Mouse (Mus musculus) telencephalon, adult 2 months (tissue): ENCODE measurements at regions not wholly inside any gene's neighbourhood (a gene's known extent, or its start where the extent isn't known, plus 50 kb on each side); places are given as distances from the start of the nearest gene placed in this dataset.
"Not testable (repeated sequence)": the region's sequence is repeated elsewhere in the genome, so short reads cannot be mapped to it uniquely, and the experiment has no call there.

Experiments
- DNase-seq: peaks from one replicate; pipeline ENCODE4 v3.0.0-alpha.2; 2011; ENCODE audit warnings: low read depth, low spot score

DNA sequence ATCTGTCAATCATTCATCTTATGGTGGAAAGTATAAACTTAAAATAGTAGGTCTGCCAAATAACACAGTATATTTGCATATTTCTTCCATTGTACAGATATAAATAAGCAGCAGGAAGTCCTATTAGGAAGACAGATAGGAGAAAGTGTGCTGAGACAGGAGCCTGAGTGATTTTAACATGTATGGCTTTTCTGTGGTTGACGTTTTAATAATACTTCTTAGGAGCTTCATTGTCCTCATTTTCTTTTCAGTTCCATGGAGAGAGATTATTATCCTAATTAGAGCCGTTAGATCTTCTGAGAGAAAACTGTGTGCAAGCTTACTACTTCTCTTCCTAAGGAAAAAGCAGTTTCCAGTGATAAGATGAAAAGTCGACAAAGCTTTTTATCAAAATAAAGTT lies 830.3 kb upstream of the Atxn7l3b start:
- DNase-seq, result no peak

DNA sequence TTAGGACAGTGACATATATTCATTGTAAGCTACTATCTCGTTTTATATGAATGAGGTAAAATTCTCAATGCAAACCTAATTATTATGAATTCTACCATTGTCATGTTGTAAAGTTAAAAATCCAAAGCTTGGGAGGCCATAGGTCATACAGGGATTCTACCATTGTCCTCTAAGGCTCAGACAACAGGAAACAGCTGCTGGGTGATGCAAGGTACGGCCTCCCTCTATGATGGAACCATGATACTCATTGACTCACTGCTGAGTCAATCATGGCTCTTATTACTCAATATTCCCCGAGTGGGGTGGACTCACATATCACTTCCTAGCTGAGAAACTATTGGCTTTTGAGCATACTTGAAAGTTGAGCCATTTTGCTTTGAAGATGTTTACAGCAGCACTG lies 807.4 kb upstream of the Atxn7l3b start:
- no peak for DNase-seq

DNA sequence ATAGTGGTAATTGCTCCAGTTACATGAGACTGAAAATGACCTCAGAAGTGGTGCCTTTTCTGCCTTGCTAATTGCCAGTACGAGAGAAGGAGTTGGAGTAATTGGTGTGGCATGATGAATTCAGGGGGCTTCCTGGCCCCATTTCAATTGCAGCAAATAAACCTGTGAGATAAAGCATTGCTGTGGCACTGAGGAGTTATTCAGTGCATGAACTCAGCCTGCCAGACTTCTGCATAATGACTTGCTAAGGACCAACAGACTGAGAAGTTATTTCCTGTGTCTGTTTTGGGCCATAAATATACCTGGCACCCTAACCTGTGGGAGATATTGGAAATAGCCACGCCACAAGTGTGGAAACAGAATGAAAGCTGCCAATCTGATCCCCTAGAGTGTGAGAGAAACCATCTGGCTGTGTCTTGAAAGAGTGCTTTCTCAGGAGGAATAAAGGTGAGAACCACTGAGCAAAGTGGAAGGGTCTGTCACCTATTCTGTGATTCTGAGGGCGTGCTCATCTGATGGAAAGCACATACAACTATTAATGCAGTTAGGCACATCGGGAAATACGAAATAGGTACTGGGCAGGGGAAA lies 776.4 kb upstream of the Atxn7l3b start:
- no peak for DNase-seq

DNA sequence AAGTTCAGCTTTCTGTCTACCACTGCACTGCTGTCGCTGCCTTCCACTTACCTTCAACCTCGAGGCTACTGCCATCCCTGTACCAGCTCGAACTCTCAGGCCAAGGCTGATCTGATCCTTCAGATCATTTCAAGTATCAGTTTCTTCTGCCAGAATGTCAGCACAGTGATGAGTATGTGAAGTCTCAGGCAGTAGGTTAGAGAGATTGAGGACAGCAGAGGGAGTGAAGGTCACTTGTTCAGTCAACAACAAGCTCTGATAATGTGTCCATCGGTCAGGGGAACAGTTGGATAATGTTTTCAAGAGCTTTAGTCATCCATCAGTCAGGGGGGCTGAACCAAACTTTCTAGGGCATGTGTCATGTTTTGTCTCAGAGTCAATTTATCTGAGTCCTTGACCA lies 741.8 kb upstream of the Atxn7l3b start:
- DNase-seq, result not testable (repeated sequence)

DNA sequence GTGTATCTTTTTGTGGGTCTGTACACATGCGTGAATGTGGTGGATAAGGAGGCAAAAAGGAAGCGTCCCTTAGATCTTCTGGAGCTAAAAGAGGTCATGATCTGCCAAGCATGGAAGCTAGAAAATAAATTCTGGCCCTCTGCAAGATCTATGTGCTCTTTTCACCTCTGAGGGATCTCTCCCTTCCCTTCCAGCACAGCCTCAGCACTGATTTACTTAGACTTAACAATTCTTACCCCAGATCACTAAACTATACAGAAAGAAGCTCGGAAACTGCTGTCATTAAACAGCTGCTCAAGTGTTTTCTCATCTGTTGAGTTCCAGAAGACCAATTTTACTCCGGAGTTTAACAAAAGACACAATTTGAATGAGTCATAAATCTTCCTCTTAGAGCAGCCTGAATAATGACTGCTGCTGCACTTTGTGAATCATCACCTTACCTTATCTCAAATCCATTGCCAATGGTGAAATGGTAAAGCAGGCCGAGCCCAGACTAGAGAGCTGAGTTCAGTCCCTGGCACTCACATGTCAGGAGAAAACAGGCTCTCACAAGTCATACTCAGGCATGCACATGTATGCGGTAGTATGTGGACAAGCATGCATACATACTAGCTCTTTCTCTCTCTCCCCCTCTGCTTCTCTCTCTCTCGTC lies 724.1 kb upstream of the Atxn7l3b start:
- peak; percentile 9 for DNase-seq

DNA sequence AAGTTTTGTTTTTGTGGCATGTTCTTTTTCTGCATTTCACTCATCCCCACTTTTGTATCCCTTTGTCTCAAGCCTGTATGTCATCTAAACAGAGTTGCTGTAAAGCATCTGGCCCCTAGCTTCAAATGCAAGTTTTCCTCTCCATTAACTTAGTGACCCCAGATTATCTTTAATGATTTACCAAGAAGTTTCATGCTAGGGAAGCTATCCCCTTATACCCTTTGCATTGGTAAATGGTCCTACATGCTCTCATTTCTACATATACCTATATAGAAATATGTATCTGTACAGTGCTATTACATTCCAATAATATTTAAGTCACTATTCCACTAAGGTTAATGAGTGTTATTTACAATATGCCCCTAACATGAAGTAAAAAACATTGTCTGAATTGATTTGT lies 723.3 kb upstream of the Atxn7l3b start:
- DNase-seq, result no peak

DNA sequence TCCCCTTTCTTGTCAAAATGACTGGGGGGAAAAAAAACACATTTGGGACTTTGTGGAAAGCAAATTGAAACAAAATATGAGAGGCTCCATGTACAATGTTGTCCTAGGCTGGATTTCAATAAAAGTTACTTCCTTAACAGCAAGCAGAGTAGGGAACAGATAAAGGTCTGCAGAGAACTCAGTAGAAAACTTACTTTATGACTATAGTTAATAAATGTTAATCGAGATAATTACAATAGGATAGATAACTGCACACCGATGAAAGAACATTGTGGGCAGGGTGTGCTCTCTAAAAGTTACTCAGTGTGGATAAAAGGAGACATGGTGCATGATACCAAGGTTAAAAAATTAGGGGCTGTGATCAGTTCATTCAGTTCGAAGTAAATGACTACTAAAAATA lies 691.6 kb upstream of the Atxn7l3b start:
- no peak for DNase-seq

DNA sequence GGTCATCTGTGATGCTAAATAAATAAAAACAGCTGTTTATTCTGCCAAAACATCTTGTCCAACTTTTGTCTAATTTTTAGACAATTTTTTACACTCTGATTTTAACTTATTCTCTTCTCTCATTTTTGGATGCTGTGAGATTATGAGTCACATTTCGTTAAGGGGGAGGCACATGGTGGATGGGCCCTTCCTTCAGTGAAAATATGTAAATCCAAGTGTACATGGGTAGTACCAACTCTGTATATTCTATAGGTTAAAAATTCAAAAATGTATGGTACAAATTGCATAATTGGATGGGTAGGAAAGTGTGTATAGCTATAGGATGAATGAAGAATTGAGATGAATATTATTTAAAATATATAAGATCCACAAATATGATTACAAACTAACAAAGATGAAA lies 687.1 kb upstream of the Atxn7l3b start:
- no peak for DNase-seq

DNA sequence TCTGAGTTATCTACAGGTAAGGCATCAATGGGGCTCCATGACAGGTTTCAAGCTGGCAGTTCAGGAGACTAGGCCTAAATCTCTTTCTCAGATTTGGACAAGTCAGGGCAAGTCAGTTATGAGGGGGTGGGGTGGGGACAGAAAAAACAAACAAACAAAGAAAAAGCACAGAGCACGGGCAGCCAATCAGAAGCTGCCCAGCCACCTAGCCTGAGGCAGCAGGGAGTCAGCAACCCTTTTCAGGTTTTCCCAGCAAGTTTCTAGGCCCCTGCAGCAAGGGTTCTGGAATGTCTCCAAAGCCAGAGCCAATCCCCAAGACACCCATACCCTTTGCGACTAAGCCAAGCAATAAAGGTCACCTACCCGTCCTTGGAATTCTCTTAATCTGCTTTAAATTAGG lies 664.6 kb upstream of the Atxn7l3b start:
- DNase-seq, result no peak

DNA sequence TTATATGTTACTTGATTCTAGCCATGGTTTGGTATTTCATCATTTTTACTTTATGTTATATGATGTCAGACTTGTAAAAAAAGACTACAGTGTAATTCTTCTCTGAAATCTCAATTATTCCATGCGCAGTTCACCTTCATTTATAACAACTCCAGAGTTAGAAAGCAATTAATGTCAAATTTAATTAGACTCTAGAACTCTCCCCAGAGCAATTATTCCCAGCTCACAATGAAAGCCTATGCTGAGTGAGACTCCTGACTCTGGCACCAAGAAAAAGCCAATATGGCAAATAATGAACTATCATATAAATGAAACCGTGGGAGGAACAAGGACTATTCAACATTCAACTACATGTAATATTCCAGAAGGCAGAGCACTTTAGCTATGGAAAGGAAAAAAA lies 663.3 kb upstream of the Atxn7l3b start:
- no peak for DNase-seq

DNA sequence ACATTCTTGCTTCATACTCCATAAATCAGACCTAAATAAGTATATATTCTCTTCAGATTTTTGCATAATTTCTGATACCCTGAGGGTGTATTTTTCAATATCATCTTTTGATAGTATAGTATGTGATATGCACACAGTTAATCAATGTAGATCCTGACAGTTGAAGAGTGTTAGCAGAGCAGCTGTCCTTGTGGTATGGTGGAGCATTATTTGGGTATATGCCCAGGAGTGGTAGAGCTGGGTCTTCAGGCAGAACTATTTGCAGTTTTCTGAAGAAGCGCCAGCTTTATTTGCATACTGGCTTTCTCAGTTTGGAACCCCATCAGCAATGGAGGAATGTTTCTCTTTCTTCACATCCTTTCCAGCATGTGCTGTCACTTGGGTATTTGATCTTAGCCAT lies 641.5 kb upstream of the Atxn7l3b start:
- DNase-seq, result no peak
